Mouse (Mus musculus): ENCODE measurements around the gene Pdc.
"Not testable (repeated sequence)": the region's sequence is repeated elsewhere in the genome, so short reads cannot be mapped to it uniquely, and the experiment has no call there.

The Pdc gene

GRCm38 (mm10) chr1:150319205-150319604 is at the start of gene Pdc:
TSS of gene Pdc (plus strand) at chr1:150319417.
- in situ Hi-C loops (cut with MboI; ENCODE audit: low sequenced_read_pairs) = no loop called here

- in situ Hi-C loops (cut with MboI; ENCODE audit: low sequenced_read_pairs) = not testable (repeated sequence)
Observed at GRCm38 (mm10) chr1:150294051-150294450, 25.2 kb upstream of the Pdc start.

GRCm38 (mm10) chr1:150307599-150307998 is 11.6 kb upstream of the Pdc start:
- in situ Hi-C loops (cut with MboI; ENCODE audit: low sequenced_read_pairs) = no loop called here

- in situ Hi-C loops (cut with MboI; ENCODE audit: low sequenced_read_pairs) = no loop called here
Observed at GRCm38 (mm10) chr1:150335111-150335510, 15.9 kb downstream of the Pdc start.

GRCm38 (mm10) chr1:150360864-150361263 is 41.6 kb downstream of the Pdc start:
- in situ Hi-C loops (cut with MboI; ENCODE audit: low sequenced_read_pairs) = no loop called here

- in situ Hi-C loops (cut with MboI; ENCODE audit: low sequenced_read_pairs) = no loop called here
Observed at GRCm38 (mm10) chr1:150372895-150373294, 53.7 kb downstream of the Pdc start.

GRCm38 (mm10) chr1:150374247-150374646 is 55.0 kb downstream of the Pdc start:
- in situ Hi-C loops (cut with MboI; ENCODE audit: low sequenced_read_pairs) = no loop called here
